Mouse (Mus musculus) kidney, postnatal 25 days (tissue): ENCODE results near the gene Commd1.

Experiments
- DNase-seq, 2 experiments: peaks; one replicate each; pipeline ENCODE4 v3.0.0; 2021; ENCODE audit warnings: mixed read lengths in 2 of 2

Gene Commd1

DNA sequence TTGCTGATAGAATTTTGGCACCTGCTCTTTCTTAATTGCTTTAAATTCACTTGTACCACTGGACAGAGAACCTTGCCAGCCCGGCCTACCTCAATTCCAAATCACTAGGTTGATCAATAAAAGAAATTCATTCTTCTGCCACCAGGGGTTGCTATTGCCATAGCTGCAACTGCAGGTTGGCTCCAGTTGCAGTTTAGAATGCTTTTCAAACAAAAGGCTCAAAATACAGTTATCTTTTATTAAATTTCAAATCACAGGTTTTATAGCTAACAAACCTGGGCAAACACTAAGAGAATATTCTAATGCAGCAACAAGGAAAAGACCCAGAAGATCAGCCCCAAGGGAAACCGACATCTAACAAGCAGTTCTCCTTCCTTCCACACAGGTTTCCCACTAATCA is 5.2 kb upstream of the Commd1 start:
- DNase-seq: peak in 1 of 2 experiments; percentile 52

DNA sequence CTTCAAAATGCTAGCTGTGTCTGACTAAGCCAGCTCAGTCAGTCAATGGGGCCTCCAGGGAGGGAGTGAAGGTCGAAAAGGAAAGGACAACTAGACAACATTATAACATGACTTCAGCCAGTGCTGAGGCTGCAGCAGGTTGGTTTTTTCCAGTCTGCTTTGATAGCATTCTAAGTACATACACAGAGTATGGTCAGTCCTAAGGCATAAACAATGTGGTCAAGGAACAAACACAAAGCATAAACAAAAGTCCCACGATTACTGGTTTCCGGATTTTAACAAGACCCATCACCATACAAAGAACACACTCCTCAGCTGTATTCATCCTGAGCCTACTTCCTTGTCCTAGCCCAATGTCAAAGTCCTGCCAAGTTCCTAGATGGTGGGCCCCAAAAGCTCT is 3.3 kb upstream of the Commd1 start:
- no peak for DNase-seq

DNA sequence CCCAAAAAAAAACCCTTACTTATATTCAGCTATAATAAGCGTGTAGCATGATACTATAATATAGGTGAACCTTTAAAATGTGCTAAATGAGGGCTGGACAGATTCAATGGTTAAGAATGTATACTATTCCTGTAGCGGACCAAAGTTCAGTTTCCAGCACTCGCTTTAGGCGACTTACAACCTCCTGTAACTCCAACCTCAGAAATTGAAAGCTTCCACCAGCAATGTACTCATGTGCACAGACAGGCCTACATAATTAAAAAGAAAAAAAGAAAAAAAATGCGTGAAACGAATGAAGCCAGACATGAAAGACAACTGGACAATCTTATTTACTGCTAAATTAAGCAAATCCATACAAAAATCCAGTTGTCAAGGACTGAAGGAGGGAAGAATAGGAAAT is 664 bp upstream of the Commd1 start:
- no peak for DNase-seq

DNA sequence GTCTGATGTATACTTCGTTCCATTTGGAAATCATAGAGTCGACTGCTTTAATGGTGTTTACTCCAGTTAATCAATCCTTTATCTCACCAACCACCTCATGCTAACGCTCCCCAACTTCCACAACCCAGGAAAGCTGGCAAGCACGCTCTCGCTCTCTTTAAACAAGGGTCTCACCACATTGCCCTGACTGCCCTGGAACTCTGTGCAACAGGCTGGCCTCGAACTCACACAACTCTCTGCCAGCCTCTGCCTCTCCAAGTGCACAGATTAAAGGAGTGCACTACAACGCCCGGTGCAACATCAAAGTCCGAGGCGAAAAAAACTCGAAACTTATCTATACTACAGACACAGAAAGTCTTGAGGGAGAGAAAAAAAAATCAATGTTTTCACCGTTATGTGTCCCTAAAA is 635 bp downstream of the Commd1 start:
- DNase-seq: peak in 1 of 2 experiments; percentile 43

DNA sequence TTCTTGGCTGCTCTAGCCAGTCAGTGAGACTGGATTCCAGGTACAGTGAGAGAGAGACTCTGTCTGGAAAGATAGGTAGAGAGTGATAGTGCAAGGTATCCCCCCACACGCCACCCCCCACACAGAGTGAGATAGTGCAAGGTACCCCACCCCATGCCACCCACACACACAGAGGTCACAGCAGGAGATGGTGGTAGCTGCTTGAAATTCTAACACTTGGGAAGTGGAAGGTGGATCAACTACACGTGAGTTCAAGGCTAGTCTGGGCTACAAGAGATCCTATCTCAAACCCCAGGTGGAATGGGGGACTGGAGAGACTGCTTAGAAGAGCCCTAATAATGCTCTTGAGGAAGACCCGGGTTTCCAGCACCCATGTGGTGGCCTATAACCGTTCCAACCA is 1.1 kb downstream of the Commd1 start:
- DNase-seq: no peak

DNA sequence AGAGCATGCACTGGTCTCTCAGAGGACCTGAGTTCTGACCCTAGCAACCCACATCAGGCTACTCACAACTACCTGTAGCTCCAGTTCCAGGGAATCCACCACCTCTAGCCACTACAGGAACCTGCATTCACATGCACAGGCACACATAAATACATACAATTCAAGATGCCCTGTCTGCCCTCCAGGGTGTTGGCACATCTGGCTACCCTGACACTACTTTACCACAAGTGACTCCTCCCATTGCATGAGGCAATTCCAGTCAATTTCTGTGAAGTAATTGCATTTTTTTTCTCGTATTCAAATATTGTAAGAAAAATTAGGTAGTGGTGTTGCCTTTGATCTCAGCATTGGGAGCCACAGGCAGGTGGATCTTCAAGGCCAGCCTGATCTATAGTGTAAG is 3.0 kb downstream of the Commd1 start:
- DNase-seq: no peak

DNA sequence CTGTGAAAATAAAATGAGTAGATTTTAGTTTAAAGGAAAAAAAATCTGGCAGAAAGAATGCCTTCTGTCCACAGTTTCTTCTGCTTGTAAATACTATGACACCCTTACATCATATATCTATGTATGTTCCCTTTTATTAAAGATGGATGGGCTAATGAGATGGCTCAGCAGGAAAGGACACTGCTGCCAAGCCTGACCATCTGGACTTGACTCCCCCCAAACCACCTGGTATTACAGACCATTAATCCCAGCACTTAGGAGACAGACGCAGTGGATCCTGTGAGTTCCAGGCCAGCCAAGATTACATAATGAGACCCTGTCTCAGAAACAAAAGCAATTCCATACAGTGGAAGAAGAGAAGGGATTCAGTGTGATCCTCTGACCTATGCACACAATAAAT is 3.5 kb downstream of the Commd1 start:
- DNase-seq: no peak

DNA sequence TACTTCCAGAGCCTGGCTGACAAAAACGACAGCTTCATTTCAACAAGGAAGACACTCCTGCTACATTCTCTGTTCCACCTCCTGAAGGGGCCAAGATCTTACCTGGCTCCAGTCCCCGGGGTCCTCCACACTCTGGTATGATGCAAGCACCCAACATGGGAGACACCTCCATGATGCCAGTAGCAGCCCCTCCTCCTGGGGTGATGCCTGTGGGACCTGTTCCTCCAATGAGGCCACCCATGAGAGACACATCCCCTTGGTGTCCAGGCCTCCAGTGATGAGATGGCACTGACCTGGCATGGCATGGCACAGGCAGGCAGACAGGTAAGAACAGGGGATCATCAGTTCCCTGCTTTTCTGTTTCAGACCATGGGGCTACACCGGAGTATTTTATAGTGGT is 4.0 kb downstream of the Commd1 start:
- DNase-seq: no peak

DNA sequence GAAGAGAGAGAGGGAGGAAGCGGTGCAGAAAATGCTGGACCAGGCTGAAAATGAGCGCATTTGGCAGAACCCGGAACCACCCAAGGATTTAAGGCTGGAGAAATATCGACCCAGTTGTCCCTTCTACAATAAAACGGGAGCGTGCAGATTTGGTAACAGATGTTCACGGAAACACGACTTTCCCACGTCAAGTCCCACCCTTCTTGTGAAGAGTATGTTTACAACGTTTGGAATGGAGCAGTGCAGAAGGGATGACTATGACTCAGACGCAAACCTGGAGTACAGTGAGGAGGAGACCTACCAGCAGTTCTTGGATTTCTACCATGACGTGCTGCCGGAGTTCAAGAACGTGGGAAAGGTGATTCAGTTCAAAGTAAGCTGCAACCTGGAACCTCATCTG is 8.6 kb downstream of the Commd1 start:
- DNase-seq: no peak

DNA sequence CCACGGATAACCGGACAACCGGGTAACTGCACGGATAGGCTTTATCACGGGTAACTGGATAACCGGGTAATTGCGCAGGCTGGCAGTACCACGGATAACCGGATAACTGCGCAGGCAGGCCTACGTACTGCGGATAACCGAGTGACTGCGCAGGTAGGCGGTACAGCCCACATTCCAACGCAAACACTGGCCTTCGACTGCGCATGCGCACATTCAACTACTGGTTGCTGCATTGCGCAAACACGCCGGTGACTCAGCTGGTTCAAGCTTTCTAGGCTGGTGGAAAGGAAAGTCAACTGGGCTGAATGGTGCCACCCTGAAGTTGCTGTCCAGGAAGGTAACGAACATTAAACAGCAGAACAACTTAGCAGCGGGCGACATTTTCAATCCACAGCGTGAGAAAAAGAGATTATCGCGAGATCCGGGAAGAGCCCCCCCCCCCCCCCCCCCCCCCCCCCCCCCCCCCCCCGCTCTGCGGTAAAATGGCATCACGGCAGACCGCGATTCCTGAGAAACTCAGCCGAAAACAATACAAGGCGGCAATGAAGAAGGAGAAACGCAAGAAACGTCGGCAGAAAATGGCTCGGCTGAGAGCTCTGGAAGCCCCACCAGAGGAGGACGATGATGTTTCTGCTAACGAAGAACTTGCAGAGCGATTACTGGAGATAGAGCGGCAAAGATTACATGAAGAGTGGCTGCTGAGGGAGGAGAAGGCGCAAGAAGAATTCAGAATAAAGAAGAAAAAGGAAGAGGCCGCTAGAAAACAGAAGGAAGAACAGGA is 9.2 kb downstream of the Commd1 start:
- DNase-seq: peak; percentile 89 to 92

DNA sequence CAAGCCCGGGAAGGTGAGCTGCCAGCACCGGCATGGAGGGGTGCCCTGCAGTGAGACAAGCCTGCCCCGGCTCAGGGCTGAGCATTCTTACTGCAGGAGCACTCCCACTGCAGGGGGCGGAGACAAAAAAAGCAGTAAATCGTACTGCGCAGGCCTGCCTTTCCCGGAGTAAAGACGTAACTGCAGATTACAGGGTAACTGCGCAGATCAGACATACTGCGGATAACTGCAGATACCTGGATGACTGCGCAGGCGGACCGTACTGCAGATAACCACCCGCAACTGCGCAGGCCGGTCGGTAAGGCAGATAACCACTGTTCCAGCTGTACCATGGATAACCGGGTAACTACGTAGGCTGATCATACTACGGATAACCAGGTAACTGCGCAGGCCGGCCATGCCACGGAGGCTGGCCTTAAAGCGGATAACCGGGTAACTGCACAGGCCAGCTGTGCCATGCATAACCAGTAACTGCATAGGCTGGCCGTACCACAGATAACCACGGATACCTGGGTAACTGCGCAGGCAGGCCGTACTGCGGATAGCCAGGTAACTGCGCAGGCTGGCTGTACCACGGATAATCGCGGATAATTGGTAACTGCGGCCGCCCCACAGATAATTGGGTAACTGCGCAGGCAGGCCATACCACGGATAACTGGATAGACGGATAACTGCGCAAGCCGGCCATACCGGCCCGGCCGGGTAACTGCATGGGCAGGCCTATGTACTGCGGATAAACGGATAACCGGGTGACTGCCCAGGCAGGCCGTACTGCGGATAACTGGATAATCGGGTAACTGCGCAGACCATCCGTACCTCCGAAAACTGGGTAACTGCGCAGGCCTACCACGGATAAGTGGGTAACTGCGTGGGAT is 10.1 kb downstream of the Commd1 start, which contains the start of gene Zrsr1:
Gene Zrsr1 (plus strand): TSS at position 171 of the 875 bp plus-strand sequence.
- peak; percentile 81 to 88 for DNase-seq

DNA sequence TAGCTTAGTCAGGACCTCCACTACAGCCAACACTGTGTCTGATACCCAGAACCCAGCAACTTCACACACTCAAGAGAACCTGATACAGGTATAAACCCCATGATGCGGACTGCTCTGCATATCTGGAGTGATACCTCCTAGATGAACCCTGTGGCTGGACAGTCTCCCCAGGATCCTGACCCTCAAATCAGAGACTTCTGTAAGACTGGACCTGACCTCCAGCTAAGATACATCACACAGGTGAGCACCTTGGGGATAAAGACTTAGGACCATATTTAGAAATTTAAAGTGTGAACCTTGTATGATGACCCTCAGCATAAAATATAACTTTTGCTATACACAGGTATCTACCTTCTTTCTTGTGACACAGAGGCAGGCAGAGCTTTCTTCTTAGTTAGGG is 11.6 kb downstream of the Commd1 start:
- DNase-seq: no peak

DNA sequence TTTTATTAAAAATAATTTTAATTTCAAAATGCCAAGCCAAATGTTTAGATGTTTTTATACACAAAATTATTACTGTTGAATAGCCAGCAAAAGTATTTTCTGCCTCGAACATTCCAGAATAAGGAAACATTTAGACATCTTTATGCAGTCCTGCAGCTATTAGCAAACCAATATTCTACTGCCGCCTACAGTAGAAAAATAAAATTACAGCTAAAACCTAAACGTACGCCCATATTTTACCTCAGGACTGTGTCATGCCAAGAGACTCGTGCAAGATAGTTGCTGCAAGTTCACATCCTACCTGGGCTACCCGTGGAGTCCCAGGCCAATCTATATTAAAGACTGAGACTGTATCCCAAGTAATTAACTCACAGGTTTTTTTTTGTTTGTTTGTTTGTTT is 12.7 kb downstream of the Commd1 start:
- DNase-seq: no peak

DNA sequence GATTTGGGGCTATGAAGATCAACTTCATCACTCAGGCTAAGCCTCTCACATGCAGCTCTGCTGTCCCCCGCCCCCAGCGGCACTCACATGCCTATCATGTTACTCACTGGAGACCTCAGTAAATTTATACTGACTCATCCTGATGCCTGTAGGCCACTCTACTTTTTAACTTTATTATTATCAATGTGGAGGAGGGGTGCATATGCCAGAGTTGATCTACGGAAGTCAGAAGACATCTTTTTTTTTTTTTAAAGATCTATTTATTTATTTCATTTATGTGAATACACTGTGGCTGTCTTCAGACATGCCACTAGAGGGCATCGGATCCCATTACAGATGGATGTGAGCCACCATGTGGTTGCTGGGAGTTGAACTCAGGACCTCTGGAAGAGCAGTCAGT is 16.7 kb downstream of the Commd1 start:
- no peak for DNase-seq

DNA sequence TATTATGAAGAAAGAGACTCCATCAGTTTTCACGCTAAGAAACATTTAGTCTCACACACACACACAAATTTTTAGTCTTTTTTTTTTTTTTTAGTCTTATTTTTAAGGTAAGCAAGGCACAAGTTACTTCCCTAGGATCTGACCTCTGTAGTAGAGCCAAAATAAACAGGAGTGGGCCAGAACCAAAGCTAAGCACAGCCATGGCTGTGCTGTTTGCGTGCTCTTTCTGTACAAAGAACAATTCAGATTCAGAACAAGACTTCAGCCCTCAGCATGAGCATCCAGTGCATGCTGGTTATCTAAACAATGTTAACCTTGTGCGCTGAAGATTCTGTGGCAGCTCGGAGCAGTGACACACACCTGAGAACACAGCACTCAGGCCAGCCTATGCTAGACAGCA is 17.8 kb downstream of the Commd1 start:
- DNase-seq: no peak

DNA sequence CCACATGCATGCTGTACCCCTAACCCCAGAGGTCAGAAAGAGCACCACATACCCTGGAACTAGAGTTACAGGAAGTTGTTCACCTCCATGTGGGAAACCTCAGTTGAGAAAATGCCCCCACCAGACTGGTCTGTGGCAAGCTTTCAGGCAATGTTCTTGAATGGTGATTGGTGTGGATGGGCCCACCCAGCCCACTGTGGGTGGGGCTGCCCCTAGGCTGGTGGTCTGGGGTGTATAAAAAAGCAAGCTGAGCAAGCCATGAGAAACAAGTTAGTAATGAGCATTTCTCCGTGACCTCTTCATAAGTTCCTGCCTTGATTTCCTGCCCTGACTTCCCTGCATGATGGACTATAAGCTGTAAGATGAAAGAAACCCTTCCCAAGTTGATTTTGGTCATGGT is 20.1 kb downstream of the Commd1 start:
- no peak for DNase-seq

DNA sequence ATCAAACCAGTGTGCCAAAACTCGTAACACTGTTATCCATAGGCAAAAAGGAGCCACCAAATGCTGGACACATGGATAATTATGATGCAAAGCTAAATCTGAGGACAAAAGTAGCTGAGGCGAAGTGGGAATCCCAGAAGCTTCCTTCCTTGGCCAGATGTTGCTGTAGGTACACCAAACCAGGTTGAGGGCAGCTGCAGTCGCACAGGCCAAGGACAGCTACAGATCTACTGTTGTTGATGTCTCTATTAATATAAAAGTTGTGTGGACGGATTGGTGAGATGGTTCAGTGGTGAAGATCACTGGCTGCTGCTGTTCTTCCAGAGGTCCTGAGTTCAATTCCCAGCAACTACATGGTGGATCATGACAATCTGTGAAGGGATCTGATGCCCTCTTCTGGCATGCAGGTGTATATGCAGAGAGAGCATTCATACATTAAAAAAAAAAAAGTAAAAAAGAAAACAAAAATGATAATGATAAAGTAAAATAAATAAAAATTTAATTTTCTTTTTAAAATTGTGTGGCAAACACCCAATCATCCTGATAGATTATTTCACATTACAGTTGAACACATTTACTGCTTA is 24.3 kb downstream of the Commd1 start:
- no peak for DNase-seq

DNA sequence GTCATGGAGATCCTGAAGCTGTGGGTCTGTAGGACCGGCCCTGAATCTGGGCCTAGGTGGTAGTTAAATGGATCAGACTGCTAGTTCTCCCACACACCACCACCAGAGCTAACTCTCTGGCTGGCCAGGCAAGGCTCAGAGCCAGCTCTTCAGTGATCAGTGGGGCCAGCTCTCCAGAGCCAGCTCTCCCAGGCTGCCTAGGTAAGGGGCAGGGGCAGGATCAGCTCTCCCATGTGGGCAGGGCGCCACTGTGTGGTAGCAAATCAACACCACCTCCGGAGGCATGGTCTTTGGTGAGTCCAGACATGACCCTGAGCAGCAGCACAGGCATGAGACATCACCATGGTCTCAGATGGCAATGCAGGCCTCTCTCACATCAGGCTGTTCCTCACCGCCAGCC is 25.4 kb downstream of the Commd1 start:
- peak; percentile 84 to 90 for DNase-seq

DNA sequence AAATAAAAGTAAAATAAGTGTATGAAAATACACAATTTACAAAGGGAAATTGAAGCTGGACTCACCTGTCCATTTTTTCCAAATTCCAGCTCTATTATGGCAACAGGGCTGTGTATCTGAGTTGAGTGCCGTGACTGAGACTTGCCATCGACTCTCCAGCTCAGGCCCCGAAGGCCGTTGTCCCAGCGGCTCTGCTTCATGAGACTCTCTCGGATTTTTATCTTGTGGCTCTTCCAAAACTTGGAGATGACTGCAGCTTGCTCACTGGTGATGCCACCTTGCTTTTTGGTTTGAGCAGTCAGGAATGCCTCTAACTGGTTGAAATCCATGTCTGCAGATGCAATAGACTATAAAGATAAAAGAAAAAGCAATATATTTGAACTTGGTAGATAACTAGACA is 25.8 kb downstream of the Commd1 start:
- DNase-seq: no peak

DNA sequence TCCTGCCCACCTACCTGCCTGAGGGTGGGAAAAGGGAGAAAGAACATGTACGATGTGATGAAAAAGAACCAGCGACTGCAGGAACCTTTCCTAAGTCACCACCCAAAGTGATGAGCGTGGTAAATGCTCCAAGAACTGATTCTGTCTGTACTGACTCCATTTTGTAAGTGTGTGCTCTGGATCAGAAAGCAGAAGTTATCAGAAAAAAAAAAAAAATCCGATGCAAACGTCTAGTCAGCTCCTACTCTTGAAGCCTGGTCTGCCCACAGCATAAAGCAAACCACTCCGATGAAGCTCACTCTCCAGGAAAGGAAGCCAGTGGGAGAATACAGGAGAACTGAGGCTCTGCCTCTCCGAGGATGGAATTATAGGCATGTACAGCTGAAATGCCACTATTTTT is 29.5 kb downstream of the Commd1 start:
- DNase-seq: no peak

DNA sequence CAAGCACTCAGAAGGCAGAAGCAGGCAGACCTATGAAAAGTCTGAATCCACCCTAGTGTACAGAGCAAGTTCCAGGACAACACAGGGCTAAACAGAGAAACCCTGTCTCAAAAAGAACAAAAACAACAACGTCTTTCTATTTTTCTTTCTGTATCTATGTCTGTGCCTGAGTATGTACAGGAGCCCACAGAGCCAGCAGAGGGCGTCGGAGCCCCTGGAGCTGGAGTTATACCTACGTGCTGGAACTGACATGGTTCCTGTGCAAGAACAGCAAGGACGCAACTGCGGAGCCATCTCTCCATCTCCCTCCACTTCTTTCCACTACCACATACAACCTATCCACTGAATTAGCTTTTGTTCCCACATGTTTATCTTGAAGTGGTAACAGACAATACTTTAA is 32.1 kb downstream of the Commd1 start:
- no peak for DNase-seq

DNA sequence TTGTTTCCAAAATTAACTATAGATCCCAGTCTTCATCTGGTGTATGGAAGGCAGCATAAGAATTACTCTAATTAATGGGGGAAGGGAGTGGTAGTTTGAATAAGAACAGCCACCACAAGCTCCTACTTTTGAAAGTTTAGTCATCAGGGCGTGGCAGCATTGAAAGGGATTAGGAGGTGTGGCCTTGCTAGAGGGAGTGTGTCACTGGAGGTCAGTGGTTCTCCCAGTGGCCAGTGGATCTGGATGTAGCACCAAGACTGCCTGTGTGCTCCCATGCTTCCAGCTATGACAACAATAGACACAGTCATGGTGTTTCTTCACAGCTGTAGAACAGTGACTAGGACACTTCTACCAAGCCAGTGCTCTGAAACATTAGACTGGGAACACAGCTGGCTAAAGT is 33.1 kb downstream of the Commd1 start:
- DNase-seq: no peak

DNA sequence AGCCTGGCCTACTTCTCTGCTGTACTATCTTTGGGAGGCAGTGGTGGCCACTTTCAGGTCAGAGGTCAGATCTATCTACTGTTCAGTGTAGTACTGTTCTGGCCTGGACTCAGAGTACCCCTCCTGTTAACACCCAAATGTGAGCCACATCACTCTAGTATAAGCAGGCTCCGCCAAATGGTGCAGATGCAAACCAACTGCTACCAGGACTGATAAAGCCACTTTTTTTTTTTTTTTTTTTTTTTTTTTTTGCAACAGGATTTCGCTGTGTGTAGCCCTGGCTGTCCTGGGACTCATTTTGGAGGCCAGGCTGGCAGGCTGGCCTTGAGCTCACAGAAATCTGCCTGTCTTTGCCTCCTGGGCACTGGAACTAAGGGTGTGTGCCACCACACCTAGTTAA is 43.2 kb downstream of the Commd1 start:
- DNase-seq: no peak
